Mouse (Mus musculus) hindbrain, postnatal 0 days (tissue): ENCODE measurements around the gene Tubg2. TPM values are rescaled to one million over a fixed set of nuclear protein-coding genes. Genes with fewer than 3 reads are reported as not detected.

ENCODE experiments used
- ATAC-seq: fragments of 200-750 bp; cut with Nextera tagmentation; 2 replicates; pipeline ENCODE4 v1.8.0; 2017; ENCODE audit warnings: mild to moderate bottlenecking, moderate TSS enrichment, moderate library complexity
- DNase-seq: peaks from one replicate; pipeline ENCODE4 v3.0.0-alpha.2; 2015; ENCODE audit warnings: low spot score
- H3K27ac ChIP-seq: fragments of 300-500 bp; sonication (generic); 2 replicates; pipeline ENCODE4 v1.5.1; 2014; ENCODE audit warnings: mild to moderate bottlenecking
- H3K27me3 ChIP-seq: fragments of 300-500 bp; sonication (generic); 2 replicates; pipeline ENCODE4 v1.6.1; 2014; ENCODE audit warnings: low read length, mixed read lengths; ENCODE audit not compliant: insufficient read depth
- H3K36me3 ChIP-seq: fragments of 300-500 bp; sonication (generic); 2 replicates; pipeline ENCODE4 v1.6.1; 2014; ENCODE audit warnings: low read length, mixed read lengths; ENCODE audit not compliant: insufficient read depth
- H3K4me1 ChIP-seq: fragments of 300-500 bp; sonication (generic); 2 replicates; pipeline ENCODE4 v1.6.1; 2014; ENCODE audit warnings: antibody characterized with exemption, low read length, mixed read lengths; ENCODE audit not compliant: insufficient read depth
- H3K4me2 ChIP-seq: fragments of 300-500 bp; sonication (generic); 2 replicates; pipeline ENCODE4 v1.6.1; 2014; ENCODE audit warnings: low read depth, mild to moderate bottlenecking, low read length, moderate library complexity, mixed read lengths
- H3K4me3 ChIP-seq: fragments of 300-500 bp; sonication (generic); 2 replicates; pipeline ENCODE4 v1.5.1; 2014; ENCODE audit warnings: low read length
- H3K9ac ChIP-seq: fragments of 300-500 bp; sonication (generic); replicated peaks from 2 replicates; pipeline ENCODE4 v1.6.1; 2014; ENCODE audit warnings: mild to moderate bottlenecking, low read length, moderate library complexity, mixed read lengths
- H3K9me3 ChIP-seq: fragments of 300-500 bp; sonication (generic); 2 replicates; pipeline ENCODE4 v1.6.1; 2016; ENCODE audit warnings: low read length, mixed read lengths
- CTCF ChIP-seq: IDR thresholded peaks from 2 replicates; pipeline ENCODE4 v1.5.1; 2016; ENCODE audit warnings: antibody characterized with exemption, control low read depth, low read depth
- WGBS: fragments of 180-500 bp; shearing (Covaris S2); extraction: QIAGEN DNeasy Blood & Tissue Kit; methylation state at CpG from one replicate; pipeline ENCODE4 v1.1.7; 2014; 5-methylcytosine and 5-hydroxymethylcytosine counted together
- polyA plus RNA-seq: library from polyadenylated mRNA; unstranded; fragments of >200 nt; fragmentation: Nextera tagmentation; extraction: Ambion mirVana; gene quantifications from 2 replicates; pipeline ENCODE4 v1.2.1, GENCODE M21; 2015
- total RNA-seq: library from RNA; depleted of rRNA; stranded (reverse); fragments of >200 nt; gene quantifications from 2 replicates; pipeline ENCODE4 v1.2.3, GENCODE M21; 2014

Gene Tubg2
- total and polyA plus RNA-seq, 2 experiments from 2014 or later, result 29.7 to 62.8 TPM

- Histone ChIP-seq H3K27me3 (no peaks in the 10 kb centered on the region), H3K4me2 (peak overlapping the region; percentile 13), H3K4me1 (peaks cover 3% of the 10 kb centered on the region; the same call in 1 of the 2 replicates), H3K27ac (peak overlapping the region; percentile 55), H3K9me3 (no peaks in the 10 kb centered on the region), H3K4me3 (0 out of 2 replicates have a peak overlapping the region, but pooled peaks have one; percentile 3), H3K36me3 (no peaks in the 10 kb centered on the region), H3K9ac (no peak overlapping the region)
- 0 out of 2 replicates have a peak, but pooled peaks have one; percentile 2 for TF ChIP-seq CTCF
- 23% methylated on average over 15 of the region's 15 CpGs for WGBS
- peak; percentile 69 for DNase-seq
- ATAC-seq, result peak; percentile 80
Observed at GRCm38 (mm10) chr11:101138536-101139181, 17.0 kb upstream of the Tubg2 start.

- no peaks in the 10 kb centered on the region for H3K36me3 ChIP-seq
- peaks cover 5% of the 10 kb centered on the region; the same call in 1 of the 2 replicates for H3K4me1 ChIP-seq
- peak overlapping the region; percentile 41; the same call in 1 of the 2 replicates for H3K27ac ChIP-seq
- H3K27me3 ChIP-seq, result no peaks in the 10 kb centered on the region
- H3K4me3 ChIP-seq, result peak overlapping the region; percentile 19; the same call in 1 of the 2 replicates
- WGBS, result 40% methylated on average over 27 of the region's 27 CpGs
- H3K9me3 ChIP-seq, result no peaks in the 10 kb centered on the region
- DNase-seq (peak; percentile 49), ATAC-seq (no peak)
- H3K4me2 ChIP-seq, result peak overlapping the region; percentile 48
- H3K9ac ChIP-seq, result 0 out of 2 replicates have a peak overlapping the region, but pooled peaks have one; percentile 28
- TF ChIP-seq CTCF, result no peak
Observed at GRCm38 (mm10) chr11:101140164-101140819, 15.4 kb upstream of the Tubg2 start.

GRCm38 (mm10) chr11:101141088-101141487, 14.6 kb upstream of the Tubg2 start:
- Histone ChIP-seq H3K9me3 (no peaks in the 10 kb centered on the region), H3K36me3 (no peaks in the 10 kb centered on the region), H3K27ac (no peak overlapping the region), H3K4me1 (peaks cover 5% of the 10 kb centered on the region; the same call in 1 of the 2 replicates), H3K4me3 (no peak overlapping the region), H3K27me3 (no peaks in the 10 kb centered on the region), H3K4me2 (no peak overlapping the region), H3K9ac (no peak overlapping the region)
- no peak for TF ChIP-seq CTCF
- DNase-seq (no peak), ATAC-seq (no peak)
- 81% methylated on average over 8 of the region's 8 CpGs for WGBS

- H3K4me2 ChIP-seq, result no peak overlapping the region
- H3K4me1 ChIP-seq, result peaks cover 5% of the 10 kb centered on the region; the same call in 1 of the 2 replicates
- H3K9me3 ChIP-seq, result no peaks in the 10 kb centered on the region
- no peak for DNase-seq
- no peak for ATAC-seq
- H3K4me3 ChIP-seq, result no peak overlapping the region
- TF ChIP-seq CTCF, result no peak
- no peak overlapping the region for H3K27ac ChIP-seq
- WGBS, result 88% methylated on average over 10 of the region's 10 CpGs
- no peaks in the 10 kb centered on the region for H3K36me3 ChIP-seq
- H3K27me3 ChIP-seq, result no peaks in the 10 kb centered on the region
- no peak overlapping the region for H3K9ac ChIP-seq
Observed at GRCm38 (mm10) chr11:101142215-101142967, 13.3 kb upstream of the Tubg2 start.

- Histone ChIP-seq H3K4me1 (peaks cover 5% of the 10 kb centered on the region; the same call in 1 of the 2 replicates), H3K9me3 (no peaks in the 10 kb centered on the region), H3K4me3 (peak overlapping the region; percentile 25), H3K27ac (peak overlapping the region; percentile 51; the same call in 1 of the 2 replicates), H3K27me3 (no peaks in the 10 kb centered on the region), H3K9ac (0 out of 2 replicates have a peak overlapping the region, but pooled peaks have one; percentile 28), H3K36me3 (no peaks in the 10 kb centered on the region), H3K4me2 (peak overlapping the region; percentile 55)
- peak; percentile 57; the same call in 1 of the 2 replicates for ATAC-seq
- DNase-seq, result peak; percentile 76
- 18% methylated on average over 18 of the region's 19 CpGs for WGBS
- TF ChIP-seq CTCF, result no peak
Observed at GRCm38 (mm10) chr11:101143338-101144225, 12.1 kb upstream of the Tubg2 start.
